Mouse (Mus musculus) liver, embryonic 11.5 days (tissue): ENCODE data around the gene G2e3. TPM values are rescaled to one million over a fixed set of nuclear protein-coding genes. Genes with fewer than 3 reads are reported as not detected.
A peak's percentile ranks its signal among the peaks of the same experiment; 100 is the strongest.

Experiments used
- ATAC-seq: fragments of 200-750 bp; cut with Nextera tagmentation; replicated peaks from 2 replicates; pipeline ENCODE4 v1.8.0; 2017; ENCODE audit warnings: moderate number of reproducible peaks, mild to moderate bottlenecking, moderate TSS enrichment, moderate library complexity; ENCODE audit not compliant: low FRiP score
- DNase-seq: peaks from one replicate; pipeline ENCODE4 v3.0.0-alpha.2; 2017; ENCODE audit warnings: low spot score
- H3K27ac ChIP-seq: fragments of 300-500 bp; sonication (generic); 2 replicates; pipeline ENCODE4 v1.5.1; 2014; ENCODE audit warnings: mild to moderate bottlenecking, low read depth, low read length, control low read depth
- H3K27me3 ChIP-seq: fragments of 300-500 bp; sonication (generic); replicated peaks from 2 replicates; pipeline ENCODE4 v1.6.1; 2014; ENCODE audit warnings: low read length, mixed read lengths; ENCODE audit not compliant: control insufficient read depth, insufficient read depth
- H3K36me3 ChIP-seq: fragments of 300-500 bp; sonication (generic); 2 replicates; pipeline ENCODE4 v1.6.1; 2014; ENCODE audit warnings: mild to moderate bottlenecking, low read length, moderate library complexity, mixed read lengths; ENCODE audit not compliant: control insufficient read depth, insufficient read depth
- H3K4me1 ChIP-seq: fragments of 300-500 bp; sonication (generic); replicated peaks from 2 replicates; pipeline ENCODE4 v1.6.1; 2014; ENCODE audit warnings: low read length, mixed read lengths; ENCODE audit not compliant: control insufficient read depth, insufficient read depth
- H3K4me2 ChIP-seq: fragments of 300-500 bp; sonication (generic); 2 replicates; pipeline ENCODE4 v1.6.1; 2014; ENCODE audit warnings: mild to moderate bottlenecking, control low read depth, moderate library complexity
- H3K4me3 ChIP-seq: fragments of 300-500 bp; sonication (generic); 2 replicates; pipeline ENCODE4 v1.5.1; 2014; ENCODE audit warnings: low read depth, low read length, control low read depth
- H3K9ac ChIP-seq: fragments of 300-500 bp; sonication (generic); 2 replicates; pipeline ENCODE4 v1.6.1; 2014; ENCODE audit warnings: low read depth, low read length, control low read depth
- H3K9me3 ChIP-seq: fragments of 300-500 bp; sonication (generic); 2 replicates; pipeline ENCODE4 v1.6.1; 2016; ENCODE audit warnings: low read length, inconsistent platforms, mixed read lengths; ENCODE audit not compliant: control insufficient read depth
- WGBS: fragments of 180-500 bp; shearing (Covaris S2); extraction: QIAGEN DNeasy Blood & Tissue Kit; methylation state at CpG from one replicate; pipeline ENCODE4 v1.1.7; 2014; 5-methylcytosine and 5-hydroxymethylcytosine counted together
- polyA plus RNA-seq: library from polyadenylated mRNA; unstranded; fragments of >200 nt; fragmentation: Nextera tagmentation; extraction: Ambion mirVana; gene quantifications from 2 replicates; pipeline ENCODE4 v1.2.1, GENCODE M21; 2014

Gene G2e3
- 28.6 and 31.7 TPM in 2 replicates for polyA plus RNA-seq

GRCm38 (mm10) chr12:51347988-51348697, at the start of gene G2e3:
G2e3 (plus strand) TSS chr12:51348061.
- ATAC-seq: peak; percentile 92
- DNase-seq: peak; percentile 93
- Histone ChIP-seq H3K27ac (peak within 1 kb of the TSS; percentile 90), H3K9me3 (no peaks in the 10 kb centered on the region), H3K4me3 (peak within 1 kb of the TSS; percentile 91), H3K4me2 (peak within 1 kb of the TSS; percentile 81), H3K27me3 (no peaks in the 10 kb centered on the region), H3K36me3 (peaks cover 6% of the 10 kb centered on the region), H3K9ac (peak within 1 kb of the TSS; percentile 97), H3K4me1 (peaks cover 3% of the 10 kb centered on the region; the same call in 1 of the 2 replicates)
- WGBS: under 1% methylated on average over 70 of the region's 70 CpGs

- H3K36me3 ChIP-seq: no peaks in the 10 kb centered on the region
- no peak overlapping the region for H3K4me3 ChIP-seq
- DNase-seq: no peak
- H3K4me2 ChIP-seq: no peak overlapping the region
- H3K27ac ChIP-seq: no peak overlapping the region
- H3K9ac ChIP-seq: no peak overlapping the region
- no peaks in the 10 kb centered on the region for H3K27me3 ChIP-seq
- 85% methylated on average over 3 of the region's 3 CpGs for WGBS
- H3K9me3 ChIP-seq: no peaks in the 10 kb centered on the region
- no peaks in the 10 kb centered on the region for H3K4me1 ChIP-seq
- no peak for ATAC-seq
These were observed 24.3 kb upstream of the G2e3 start for GRCm38 (mm10) chr12:51323604-51324003.

GRCm38 (mm10) chr12:51326819-51327218, 21.0 kb upstream of the G2e3 start:
- Histone ChIP-seq H3K4me1 (no peaks in the 10 kb centered on the region), H3K27ac (no peak overlapping the region), H3K9ac (no peak overlapping the region), H3K4me2 (no peak overlapping the region), H3K27me3 (no peaks in the 10 kb centered on the region), H3K4me3 (no peak overlapping the region), H3K9me3 (no peaks in the 10 kb centered on the region), H3K36me3 (no peaks in the 10 kb centered on the region)
- ATAC-seq: no peak
- 81% methylated on average over 3 of the region's 3 CpGs for WGBS
- no peak for DNase-seq

- Histone ChIP-seq H3K4me1 (no peaks in the 10 kb centered on the region), H3K4me2 (no peak overlapping the region), H3K27me3 (no peaks in the 10 kb centered on the region), H3K4me3 (no peak overlapping the region), H3K9me3 (no peaks in the 10 kb centered on the region), H3K27ac (no peak overlapping the region), H3K36me3 (no peaks in the 10 kb centered on the region), H3K9ac (no peak overlapping the region)
- DNase-seq (no peak), ATAC-seq (no peak)
- WGBS: 63% methylated on average over 1 of the region's 1 CpGs
These were observed 10.8 kb upstream of the G2e3 start for GRCm38 (mm10) chr12:51337014-51337413.

GRCm38 (mm10) chr12:51346121-51346520, 1.7 kb upstream of the G2e3 start:
- Histone ChIP-seq H3K36me3 (no peaks in the 10 kb centered on the region), H3K27me3 (no peaks in the 10 kb centered on the region), H3K9me3 (no peaks in the 10 kb centered on the region), H3K9ac (no peak overlapping the region), H3K27ac (no peak overlapping the region), H3K4me3 (no peak overlapping the region), H3K4me1 (peaks cover 3% of the 10 kb centered on the region; the same call in 1 of the 2 replicates), H3K4me2 (no peak overlapping the region)
- DNase-seq (no peak), ATAC-seq (no peak)
- 49% methylated on average over 4 of the region's 4 CpGs for WGBS

GRCm38 (mm10) chr12:51348698-51348998, 787 bp downstream of the G2e3 start:
- peak overlapping the region; percentile 81 for H3K4me2 ChIP-seq
- H3K9me3 ChIP-seq: no peaks in the 10 kb centered on the region
- no peak for DNase-seq
- H3K9ac ChIP-seq: peak overlapping the region; percentile 97
- H3K27ac ChIP-seq: peak overlapping the region; percentile 90
- H3K4me3 ChIP-seq: peak overlapping the region; percentile 91
- H3K36me3 ChIP-seq: peaks cover 9% of the 10 kb centered on the region
- ATAC-seq: no peak
- H3K27me3 ChIP-seq: no peaks in the 10 kb centered on the region
- H3K4me1 ChIP-seq: peaks cover 3% of the 10 kb centered on the region; the same call in 1 of the 2 replicates
- under 1% methylated on average over 10 of the region's 10 CpGs for WGBS

- no peak for DNase-seq
- peaks cover 3% of the 10 kb centered on the region; the same call in 1 of the 2 replicates for H3K4me1 ChIP-seq
- 63% methylated on average over 8 of the region's 8 CpGs for WGBS
- H3K4me3 ChIP-seq: no peak overlapping the region
- H3K9ac ChIP-seq: no peak overlapping the region
- no peaks in the 10 kb centered on the region for H3K27me3 ChIP-seq
- H3K4me2 ChIP-seq: no peak overlapping the region
- no peak for ATAC-seq
- H3K36me3 ChIP-seq: peaks cover 40% of the 10 kb centered on the region
- H3K27ac ChIP-seq: no peak overlapping the region
- no peaks in the 10 kb centered on the region for H3K9me3 ChIP-seq
These were observed 7.4 kb downstream of the G2e3 start for GRCm38 (mm10) chr12:51355296-51355695.

- H3K9ac ChIP-seq: no peak overlapping the region
- DNase-seq: no peak
- no peak overlapping the region for H3K4me2 ChIP-seq
- no peak for ATAC-seq
- H3K27me3 ChIP-seq: no peaks in the 10 kb centered on the region
- H3K27ac ChIP-seq: no peak overlapping the region
- no peaks in the 10 kb centered on the region for H3K4me1 ChIP-seq
- peaks cover 42% of the 10 kb centered on the region for H3K36me3 ChIP-seq
- no peak overlapping the region for H3K4me3 ChIP-seq
- no peaks in the 10 kb centered on the region for H3K9me3 ChIP-seq
These were observed 13.4 kb downstream of the G2e3 start for GRCm38 (mm10) chr12:51361294-51361693.

- Histone ChIP-seq H3K4me3 (no peak overlapping the region), H3K9me3 (no peaks in the 10 kb centered on the region), H3K27me3 (no peaks in the 10 kb centered on the region), H3K4me1 (no peaks in the 10 kb centered on the region), H3K4me2 (no peak overlapping the region), H3K36me3 (peaks cover 40% of the 10 kb centered on the region), H3K27ac (no peak overlapping the region), H3K9ac (no peak overlapping the region)
- ATAC-seq (no peak), DNase-seq (no peak)
- 98% methylated on average over 1 of the region's 1 CpGs for WGBS
These were observed 15.0 kb downstream of the G2e3 start for GRCm38 (mm10) chr12:51362898-51363297.
